8 mouse cellular contexts compared by ENCODE assay signal in genomic region chr19:37173331-37174115, GRCm38 (mm10). TPM values are rescaled to one million over a fixed set of nuclear protein-coding genes. Genes with fewer than 3 reads are reported as not detected.
DNase-seq lines count a peak whose midpoint lies in the region; ATAC-seq and TF ChIP-seq lines count a peak whose summit lies in the region.

No protein-coding gene starts in this region.

- 0 out of 2 replicates have a peak overlapping the region, but pooled peaks have one; percentile 92 for H3K27ac ChIP-seq in forebrain, embryonic 14.5 days (ENCODE audit: low read depth, low read length)

- H3K4me3 ChIP-seq in C2C12 (ENCODE audit: insufficient read depth, poor library complexity, severe bottlenecking) = peak overlapping the region; percentile 35
- peak overlapping the region; percentile 69 for H3K4me3 ChIP-seq in forebrain, embryonic 14.5 days (ENCODE audit: low read depth, low read length)
- H3K4me3 ChIP-seq in myocyte = peak overlapping the region; percentile 70

- no peak for TF ChIP-seq CTCF in C2C12 (IDR thresholded peaks at IDR 0.05; ENCODE audit: control insufficient read depth, insufficient read depth, insufficient read length)

- no peaks in the 10 kb centered on the region for H3K27me3 ChIP-seq in C2C12 (ENCODE audit: control insufficient read depth, insufficient read depth, insufficient read length)
- H3K27me3 ChIP-seq in forebrain, embryonic 14.5 days (replicated peaks; ENCODE audit: control insufficient read depth, insufficient read depth, low read length) = peaks cover 7% of the 10 kb centered on the region
- no peaks in the 10 kb centered on the region for H3K27me3 ChIP-seq in myocyte (ENCODE audit: control insufficient read depth, insufficient read depth, insufficient read length)

- H3K9me3 ChIP-seq in forebrain, embryonic 14.5 days (replicated peaks; ENCODE audit: control insufficient read depth, low read length) = no peaks in the 10 kb centered on the region

- peak; percentile 13 to 67 for DNase-seq in adrenal gland, adult (ENCODE audit: inconsistent age in 2 of 2, low spot score in 1 of 2)
- no peak for DNase-seq in adrenal gland, postnatal 25 days
- no peak for DNase-seq in forebrain, embryonic 14.5 days (ENCODE audit: low spot score)
- DNase-seq in kidney, postnatal 14 days = peak; percentile 36
- DNase-seq in thymus, postnatal 4 days = no peak
- DNase-seq in urinary bladder, adult 2 months (ENCODE audit: low spot score) = no peak

- H3K79me2 ChIP-seq in C2C12 (ENCODE audit: control insufficient read depth, insufficient read depth) (no peaks in the 10 kb centered on the region), myocyte (ENCODE audit: control insufficient read depth, insufficient read depth) (no peaks in the 10 kb centered on the region)

- H3K36me3 ChIP-seq in C2C12 (ENCODE audit: control insufficient read depth, insufficient read depth) = no peaks in the 10 kb centered on the region
- no peaks in the 10 kb centered on the region for H3K36me3 ChIP-seq in forebrain, embryonic 14.5 days (ENCODE audit: control insufficient read depth, insufficient read depth, low read length)
- no peaks in the 10 kb centered on the region for H3K36me3 ChIP-seq in myocyte (ENCODE audit: control insufficient read depth, insufficient read depth)

- peak overlapping the region; percentile 100 for H3K4me2 ChIP-seq in forebrain, embryonic 14.5 days (ENCODE audit: low read length)
- H3K4me2 ChIP-seq in myocyte (ENCODE audit: low read depth) = peak overlapping the region; percentile 91

- 29% methylated on average over 20 of the region's 20 CpGs for WGBS in forebrain, embryonic 14.5 days

- no peak for TF ChIP-seq POLR2A in myocyte (IDR thresholded peaks at IDR 0.05; ENCODE audit: insufficient read length, low read depth)

- H3ac ChIP-seq in C2C12 (ENCODE audit: control insufficient read depth, insufficient read length, low read depth) = peak overlapping the region; percentile 76
- peak overlapping the region; percentile 23 for H3ac ChIP-seq in myocyte (ENCODE audit: control insufficient read depth, insufficient read length)

- no peak for ATAC-seq in forebrain, embryonic 14.5 days

- H3K9ac ChIP-seq in forebrain, embryonic 14.5 days (ENCODE audit: low read length) = peak overlapping the region; percentile 79

- H3K79me3 ChIP-seq in C2C12 (ENCODE audit: low read depth) = no peaks in the 10 kb centered on the region

- H3K4me1 ChIP-seq in forebrain, embryonic 14.5 days (ENCODE audit: control insufficient read depth, insufficient read depth, low read length) = peaks cover 12% of the 10 kb centered on the region; the same call in 1 of the 2 replicates

TF ChIP-seq in C2C12, 6 proteins besides CTCF, POLR2A, EP300 and RAD21:
- peak; percentile 65 for TF ChIP-seq CEBPB (IDR thresholded peaks at IDR 0.05; ENCODE audit: low read depth)
- TF ChIP-seq MYOG (IDR thresholded peaks at IDR 0.05; ENCODE audit: control insufficient read depth, extremely low read depth, insufficient read length) = no peak

TF ChIP-seq in myocyte, 11 proteins besides CTCF, POLR2A, EP300 and RAD21:
- TF ChIP-seq POLR2AphosphoS2 (IDR thresholded peaks at IDR 0.05; ENCODE audit: insufficient read length, low read depth) (no peak), CEBPB (IDR thresholded peaks at IDR 0.05; ENCODE audit: insufficient read depth, poor library complexity, severe bottlenecking) (0 out of 2 replicates have a peak, but pooled peaks have one; percentile 22)

RNA-seq across cellular contexts. Expression of gene March5, which starts 33.8 kb away (rescaled TPM):
- 98.8 and 117 TPM in 2 replicates for total RNA-seq in adrenal gland, postnatal 25 days (2021)
- polyA plus RNA-seq in C2C12 (2012; fragmentation: generic; extraction: Trizol) = 55.7 TPM
- 127 and 143 TPM in 2 replicates for polyA plus RNA-seq in forebrain, embryonic 14.5 days (2014; fragmentation: Nextera tagmentation; extraction: Ambion mirVana)
- 73.5 TPM for polyA plus RNA-seq in myocyte (2012; fragmentation: generic; extraction: Trizol)
- 54.8 and 58.1 TPM in 2 replicates for polyA plus RNA-seq in urinary bladder, adult 2 months (2012; rRNA removed)

RNA-seq across cellular contexts. Expression of gene Cpeb3, which starts 34.9 kb away (rescaled TPM):
- 17.2 and 31.9 TPM in 2 replicates for total RNA-seq in adrenal gland, postnatal 25 days (2021)
- 0.57 TPM for polyA plus RNA-seq in C2C12 (2012; fragmentation: generic; extraction: Trizol)
- polyA plus RNA-seq in forebrain, embryonic 14.5 days (2014; fragmentation: Nextera tagmentation; extraction: Ambion mirVana) = 3.1 and 4.1 TPM in 2 replicates
- polyA plus RNA-seq in myocyte (2012; fragmentation: generic; extraction: Trizol) = 2.6 TPM
- polyA plus RNA-seq in urinary bladder, adult 2 months (2012; rRNA removed) = 5.5 and 7.0 TPM in 2 replicates

Comparison
In these comparisons a context has a peak if more than half of its experiments do, and no peak if none do; other contexts are left out.
1. DNase-seq: peak in adrenal gland, adult (2 of 2) and kidney, postnatal 14 days (single experiment); none in adrenal gland, postnatal 25 days (single experiment), forebrain, embryonic 14.5 days (single experiment), thymus, postnatal 4 days (single experiment) and urinary bladder, adult 2 months (single experiment).
2. Peak in every context shown above with its lines, with median percentiles within 50 percentile points of each other: H3K4me3 ChIP-seq.